18 mouse cellular contexts compared by ENCODE assay signal in genomic region chr2:156478046-156478690, GRCm38 (mm10). TPM values are rescaled to one million over a fixed set of nuclear protein-coding genes. Genes with fewer than 3 reads are reported as not detected.
DNase-seq lines count a peak whose midpoint lies in the region; TF ChIP-seq lines count a peak whose summit lies in the region.
"Had no signal": no experiment of that assay in that cellular context is flagged by ENCODE, and none has a peak within 500 bp of the region (broad histone marks: within the 10 kb centered on the region; RNA-seq: fewer than 3 reads in every experiment).

No protein-coding gene starts in this region.

- TF ChIP-seq CTCF in left cerebral cortex, adult 2 months (IDR thresholded peaks at IDR 0.05): no peak

- H3K27ac ChIP-seq in left cerebral cortex, adult 2 months: peak overlapping the region; percentile 98
- H3K27ac ChIP-seq: heart, embryonic 15.5 days; kidney, embryonic 15.5 days; limb, embryonic 12.5 days; liver, embryonic 14.5 days; neural tube, embryonic 12.5 days; stomach, postnatal 0 days had no signal

- peak; percentile 59 for DNase-seq in adrenal gland, postnatal 10 days
- no peak for DNase-seq in adrenal gland, adult 8-10 months
- no peak for DNase-seq in left cerebral cortex, adult 2 months (ENCODE audit: extremely low spot score in 1 of 2, low spot score in 2 of 2)
- no peak for DNase-seq in left cerebral cortex, postnatal 10 days (ENCODE audit: extremely low spot score in 1 of 2, low spot score in 2 of 2)
- DNase-seq in brain, adult 2 months (ENCODE audit: low read depth, low spot score): peak; percentile 92
- peak; percentile 86 to 94 for DNase-seq in cerebellum, postnatal 10 days
- DNase-seq in thymus, postnatal 25 days: no peak
- DNase-seq in spleen, postnatal 36 days (ENCODE audit: low spot score in 2 of 2): no peak
- DNase-seq: lung, postnatal 14 days; retina, postnatal 1 day had no signal

- peak overlapping the region; percentile 83 for H3K4me3 ChIP-seq in left cerebral cortex, adult 2 months
- H3K4me3 ChIP-seq: heart, embryonic 15.5 days; kidney, embryonic 15.5 days; limb, embryonic 12.5 days; neural tube, embryonic 12.5 days had no signal

- intact Hi-C loops in left cerebral cortex, adult 2 months (cut with DNase I): loop anchor here (5.0 kb wide), 1 partner anchor 96 kb away; no protein-coding TSS in a partner anchor
- intact Hi-C loops in left cerebral cortex, postnatal 10 days (cut with DNase I): no loop called here

RNA-seq across cellular contexts. Expression of gene Epb41l1, which starts 57.5 kb away (rescaled TPM):
- total RNA-seq in adrenal gland, postnatal 10 days (2021): 10 to 100 TPM; 41.5 to 56.4 TPM
- 100 to 1,000 TPM in 2 of 4 experiments, 10 to 100 TPM in 2; 72.4 to 109 (median 91.3) TPM for total RNA-seq in adrenal gland, adult 8-10 months (2022)
- 100 to 1,000 TPM; 376 to 385 TPM for total RNA-seq in left cerebral cortex, adult 2 months (2021)
- 100 to 1,000 TPM; 269 to 284 TPM for total RNA-seq in left cerebral cortex, postnatal 10 days (2021)
- total RNA-seq: granulocyte monocyte progenitor cell, adult 5-6 weeks; megakaryocyte-erythroid progenitor cell, adult 5-6 weeks had no signal

Comparison
In these comparisons a context has a peak if more than half of its experiments do, and no peak if none do; other contexts are left out.
1. DNase-seq: peak in adrenal gland, postnatal 10 days (single experiment), brain, adult 2 months (single experiment) and cerebellum, postnatal 10 days (2 of 2); none in adrenal gland, adult 8-10 months (single experiment), left cerebral cortex, adult 2 months (0 of 2), left cerebral cortex, postnatal 10 days (0 of 2), thymus, postnatal 25 days (single experiment) and spleen, postnatal 36 days (0 of 2).